Mouse (Mus musculus): ENCODE results near the gene Glrx. TPM values are rescaled to one million over a fixed set of nuclear protein-coding genes. Genes with fewer than 3 reads are reported as not detected.

Glrx gene
- total and polyA plus RNA-seq, 3 experiments = 36.6 to 48.5 (median 38.8) TPM

DNA sequence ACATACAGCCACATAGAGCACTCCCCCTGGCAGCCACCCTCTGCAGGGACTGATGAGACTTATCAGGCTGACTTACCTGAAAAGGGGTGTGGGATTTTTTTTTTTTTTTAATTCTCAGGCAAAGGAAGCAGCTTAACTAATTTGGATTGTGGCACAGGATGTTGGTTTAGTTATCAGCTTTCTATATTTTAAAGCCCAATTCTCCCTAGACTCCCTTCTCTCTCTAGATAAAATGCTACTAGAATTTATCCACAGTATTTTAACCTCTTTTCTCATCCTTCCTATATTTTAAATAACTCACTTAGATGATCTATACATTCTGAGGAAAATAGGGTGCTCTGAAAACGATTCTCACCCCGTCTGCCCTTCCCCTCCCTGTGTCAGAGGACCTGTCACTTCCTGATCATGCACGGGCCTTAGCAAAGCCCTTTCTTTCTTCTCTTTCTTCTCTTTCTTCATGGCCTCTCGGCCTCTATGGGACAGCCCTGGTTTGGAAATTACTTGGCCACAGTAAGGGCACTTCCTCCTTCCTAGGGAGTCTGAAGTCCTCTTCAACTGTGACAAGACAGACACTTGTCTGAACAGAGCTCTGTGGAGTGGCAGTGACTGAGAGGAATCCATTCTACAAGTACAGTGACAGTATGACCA is 6.0 kb downstream of the Glrx start:
- no peak for TF ChIP-seq POLR2A (IDR thresholded peaks at IDR 0.05; ENCODE audit: insufficient read depth, low read depth, low read length)
- TF ChIP-seq EP300 (IDR thresholded peaks at IDR 0.05; ENCODE audit: insufficient read depth, low read depth, low read length) = no peak
- no peak for TF ChIP-seq CTCF (IDR thresholded peaks at IDR 0.05)
- intact Hi-C loops (cut with DNase I) = no loop called here

DNA sequence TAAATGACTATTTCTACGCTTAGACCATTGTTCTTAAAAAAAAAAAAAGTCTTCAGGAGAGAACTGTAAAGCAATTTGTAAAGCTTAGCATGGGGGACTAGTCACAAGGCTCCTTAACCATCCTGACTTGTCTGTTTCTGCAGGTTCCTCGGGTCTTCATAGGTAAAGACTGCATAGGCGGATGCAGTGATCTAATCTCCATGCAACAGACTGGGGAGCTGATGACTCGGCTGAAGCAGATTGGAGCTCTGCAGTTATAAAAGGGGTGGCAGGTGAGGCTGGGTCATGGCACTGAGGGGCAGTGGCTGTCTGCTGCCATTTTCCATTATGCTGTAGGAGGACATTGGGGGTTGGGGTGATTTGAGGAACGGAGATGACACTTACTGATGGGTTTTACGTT is 7.4 kb downstream of the Glrx start:
- H3K4me3 ChIP-seq = no peak overlapping the region
- no peak for DNase-seq
- no peak overlapping the region for H3K27ac ChIP-seq
- 85% methylated on average over 6 of the region's 6 CpGs for whole genome bisulfite sequencing
- peaks cover 1% of the 10 kb centered on the region; the same call in 1 of the 2 replicates for H3K4me1 ChIP-seq (ENCODE audit: control insufficient read depth, insufficient read depth, low read length)
- H3K79me2 ChIP-seq (replicated peaks; ENCODE audit: control insufficient read depth, insufficient read depth, low read length) = no peaks in the 10 kb centered on the region
- no peak for TF ChIP-seq EP300 (IDR thresholded peaks at IDR 0.05; ENCODE audit: insufficient read depth, low read depth, low read length)
- no peak for TF ChIP-seq POLR2A (IDR thresholded peaks at IDR 0.05; ENCODE audit: insufficient read depth, low read depth, low read length)
- TF ChIP-seq CTCF (IDR thresholded peaks at IDR 0.05) = no peak
- no peaks in the 10 kb centered on the region; the same call in 1 of the 2 replicates for H3K36me3 ChIP-seq (ENCODE audit: control insufficient read depth, insufficient read depth, low read length)
- intact Hi-C loops (cut with DNase I) = no loop called here
- no peaks in the 10 kb centered on the region for H3K27me3 ChIP-seq (ENCODE audit: control insufficient read depth, insufficient read depth, low read length)
- H3K9ac ChIP-seq (ENCODE audit: low read depth, low read length) = no peak overlapping the region

More for the DNA sequence above, 6.0 kb downstream of the Glrx start:
- H3K36me3 ChIP-seq (ENCODE audit: control insufficient read depth, insufficient read depth, low read length) = no peaks in the 10 kb centered on the region; the same call in 1 of the 2 replicates
- H3K27me3 ChIP-seq (ENCODE audit: control insufficient read depth, insufficient read depth, low read length) = no peaks in the 10 kb centered on the region
- H3K9ac ChIP-seq (ENCODE audit: low read depth, low read length) = no peak overlapping the region
- no peak overlapping the region for H3K27ac ChIP-seq
- H3K79me2 ChIP-seq (replicated peaks; ENCODE audit: control insufficient read depth, insufficient read depth, low read length) = no peaks in the 10 kb centered on the region
- peaks cover 4% of the 10 kb centered on the region; the same call in 1 of the 2 replicates for H3K4me1 ChIP-seq (ENCODE audit: control insufficient read depth, insufficient read depth, low read length)
- no peak overlapping the region for H3K4me3 ChIP-seq
- no peak for DNase-seq
- WGBS = 35% methylated on average over 4 of the region's 4 CpGs

DNA sequence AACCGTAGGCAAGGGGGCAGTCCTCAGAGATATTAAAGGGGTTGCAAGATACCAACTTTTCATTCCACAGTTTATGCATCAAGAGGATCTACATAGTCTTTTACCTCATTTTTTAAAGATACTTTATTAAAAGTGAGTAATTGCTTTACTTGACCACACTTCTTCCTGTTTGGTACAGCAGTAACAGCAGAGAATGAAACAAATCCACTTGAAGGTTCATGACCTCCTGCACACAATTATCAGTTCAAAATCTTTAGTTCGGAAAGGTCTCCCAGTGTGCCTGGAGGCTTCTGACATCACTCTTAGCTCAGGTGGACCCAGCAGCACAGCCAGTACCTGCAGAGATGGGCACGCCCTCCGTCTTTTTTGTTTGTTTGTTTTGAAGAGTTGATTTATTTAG is 12.4 kb downstream of the Glrx start:
- no peak for TF ChIP-seq EP300 (IDR thresholded peaks at IDR 0.05; ENCODE audit: insufficient read depth, low read depth, low read length)
- no peak for TF ChIP-seq POLR2A (IDR thresholded peaks at IDR 0.05; ENCODE audit: insufficient read depth, low read depth, low read length)
- no peak for TF ChIP-seq CTCF (IDR thresholded peaks at IDR 0.05)
- H3K79me2 ChIP-seq (replicated peaks; ENCODE audit: control insufficient read depth, insufficient read depth, low read length) = no peaks in the 10 kb centered on the region
- H3K27ac ChIP-seq = no peak overlapping the region
- WGBS = 89% methylated on average over 4 of the region's 4 CpGs
- no peak overlapping the region for H3K4me3 ChIP-seq
- no peaks in the 10 kb centered on the region for H3K4me1 ChIP-seq (ENCODE audit: control insufficient read depth, insufficient read depth, low read length)
- no peak for DNase-seq
- intact Hi-C loops (cut with DNase I) = no loop called here
- H3K27me3 ChIP-seq (ENCODE audit: control insufficient read depth, insufficient read depth, low read length) = no peaks in the 10 kb centered on the region
- no peaks in the 10 kb centered on the region; the same call in 1 of the 2 replicates for H3K36me3 ChIP-seq (ENCODE audit: control insufficient read depth, insufficient read depth, low read length)
- H3K9ac ChIP-seq (ENCODE audit: low read depth, low read length) = no peak overlapping the region

DNA sequence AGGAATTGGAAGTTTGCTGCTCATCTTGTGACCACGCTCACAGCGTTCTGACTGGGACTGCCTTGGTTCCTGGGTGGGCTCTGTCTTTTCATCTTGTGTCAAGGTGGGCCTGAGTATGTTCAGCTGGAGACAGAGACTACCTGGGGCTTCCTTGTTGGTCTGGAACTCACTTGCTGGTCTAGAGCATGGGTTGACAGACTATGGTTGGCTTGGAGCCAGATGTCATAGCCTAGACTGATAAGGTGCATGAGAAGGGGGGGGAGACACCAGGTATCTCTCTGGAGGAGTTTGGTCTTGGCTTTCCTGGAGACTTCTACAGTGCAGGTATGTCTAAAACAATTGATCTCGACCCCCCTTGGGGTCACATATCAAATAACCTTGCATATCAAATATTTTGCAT is 13.4 kb downstream of the Glrx start:
- no peak overlapping the region for H3K27ac ChIP-seq
- no peaks in the 10 kb centered on the region for H3K27me3 ChIP-seq (ENCODE audit: control insufficient read depth, insufficient read depth, low read length)
- H3K4me1 ChIP-seq (ENCODE audit: control insufficient read depth, insufficient read depth, low read length) = no peaks in the 10 kb centered on the region
- no peaks in the 10 kb centered on the region for H3K79me2 ChIP-seq (replicated peaks; ENCODE audit: control insufficient read depth, insufficient read depth, low read length)
- intact Hi-C loops (cut with DNase I) = no loop called here
- DNase-seq = no peak
- WGBS = 91% methylated on average over 3 of the region's 3 CpGs
- H3K4me3 ChIP-seq = no peak overlapping the region
- TF ChIP-seq POLR2A (IDR thresholded peaks at IDR 0.05; ENCODE audit: insufficient read depth, low read depth, low read length) (no peak), CTCF (IDR thresholded peaks at IDR 0.05) (no peak), EP300 (IDR thresholded peaks at IDR 0.05; ENCODE audit: insufficient read depth, low read depth, low read length) (no peak)
- H3K9ac ChIP-seq (ENCODE audit: low read depth, low read length) = no peak overlapping the region
- H3K36me3 ChIP-seq (ENCODE audit: control insufficient read depth, insufficient read depth, low read length) = no peaks in the 10 kb centered on the region; the same call in 1 of the 2 replicates

DNA sequence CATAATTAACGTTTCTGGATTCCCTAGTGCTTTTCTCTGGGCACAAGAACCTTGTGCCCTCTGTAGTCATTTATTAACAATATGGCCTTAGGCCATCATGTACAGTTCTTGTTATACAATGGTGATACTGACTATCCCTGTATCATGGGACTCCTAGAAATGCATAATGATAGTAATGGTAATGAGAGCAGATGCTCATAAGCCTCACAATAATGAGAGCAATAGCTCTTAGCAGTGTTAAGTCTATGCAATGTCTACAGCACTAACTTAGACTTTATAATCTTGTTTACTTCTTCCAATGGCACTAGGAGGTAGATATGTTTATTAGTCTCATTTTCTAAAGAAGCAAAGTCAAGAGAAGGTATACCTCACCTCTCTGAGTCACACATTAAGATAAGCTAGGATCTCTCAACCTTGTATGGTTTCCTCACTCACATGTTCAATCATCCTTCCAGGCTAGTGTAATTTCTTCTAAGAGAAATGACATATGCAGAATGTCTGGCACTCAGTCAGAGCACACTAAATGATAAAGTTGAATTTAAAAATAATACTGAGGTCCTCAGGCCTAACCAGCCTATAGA is 19.7 kb downstream of the Glrx start:
- 63% methylated on average over 1 of the region's 1 CpGs for WGBS
- Histone ChIP-seq H3K79me2 (replicated peaks; ENCODE audit: control insufficient read depth, insufficient read depth, low read length) (no peaks in the 10 kb centered on the region), H3K27me3 (ENCODE audit: control insufficient read depth, insufficient read depth, low read length) (no peaks in the 10 kb centered on the region), H3K27ac (no peak overlapping the region), H3K9ac (ENCODE audit: low read depth, low read length) (no peak overlapping the region), H3K36me3 (ENCODE audit: control insufficient read depth, insufficient read depth, low read length) (no peaks in the 10 kb centered on the region), H3K4me1 (ENCODE audit: control insufficient read depth, insufficient read depth, low read length) (no peaks in the 10 kb centered on the region), H3K4me3 (no peak overlapping the region)
- TF ChIP-seq EP300 (IDR thresholded peaks at IDR 0.05; ENCODE audit: insufficient read depth, low read depth, low read length) (no peak), POLR2A (IDR thresholded peaks at IDR 0.05; ENCODE audit: insufficient read depth, low read depth, low read length) (no peak), CTCF (IDR thresholded peaks at IDR 0.05) (no peak)
- DNase-seq = no peak
- intact Hi-C loops (cut with DNase I) = no loop called here

DNA sequence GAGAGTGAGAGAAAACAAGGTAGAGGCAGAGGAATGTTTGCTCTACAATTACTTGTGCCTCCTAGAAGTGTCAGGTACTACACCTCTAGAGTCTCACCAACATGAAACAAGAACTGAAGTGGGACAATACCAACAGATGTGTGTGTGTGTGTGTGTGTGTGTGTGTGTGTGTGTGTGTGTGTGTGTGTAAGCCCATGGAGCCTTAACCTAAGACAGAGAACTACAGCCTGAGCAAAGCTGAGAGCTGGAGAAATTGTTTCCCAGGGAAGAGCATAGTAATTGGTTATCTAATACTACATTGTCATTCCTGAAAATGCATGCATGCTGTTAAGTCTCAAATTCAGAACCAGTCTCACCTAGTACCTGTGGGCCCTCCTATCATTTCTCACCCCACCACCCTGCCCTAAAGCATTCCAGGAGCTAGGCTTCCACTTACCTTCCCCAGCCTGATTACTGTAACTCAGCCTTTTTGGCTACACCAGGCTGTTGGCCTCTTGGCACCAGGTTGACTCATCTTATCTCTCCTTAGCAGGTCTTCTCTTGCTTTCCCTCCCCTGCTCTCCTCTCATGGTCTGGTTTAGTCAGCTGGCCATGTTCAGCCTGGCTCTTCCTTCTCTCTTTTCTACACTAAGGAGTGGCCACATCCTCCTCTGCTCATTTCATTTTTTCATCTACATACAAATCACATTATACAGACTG is 26.0 kb downstream of the Glrx start:
- H3K79me2 ChIP-seq (replicated peaks; ENCODE audit: control insufficient read depth, insufficient read depth, low read length) = no peaks in the 10 kb centered on the region
- TF ChIP-seq POLR2A (IDR thresholded peaks at IDR 0.05; ENCODE audit: insufficient read depth, low read depth, low read length) (no peak), EP300 (IDR thresholded peaks at IDR 0.05; ENCODE audit: insufficient read depth, low read depth, low read length) (no peak), CTCF (IDR thresholded peaks at IDR 0.05) (no peak)
- H3K27me3 ChIP-seq (ENCODE audit: control insufficient read depth, insufficient read depth, low read length) = no peaks in the 10 kb centered on the region
- no peak overlapping the region for H3K4me3 ChIP-seq
- no peaks in the 10 kb centered on the region for H3K36me3 ChIP-seq (ENCODE audit: control insufficient read depth, insufficient read depth, low read length)
- no peak for DNase-seq
- intact Hi-C loops (cut with DNase I) = no loop called here
- H3K27ac ChIP-seq = no peak overlapping the region
- H3K4me1 ChIP-seq (ENCODE audit: control insufficient read depth, insufficient read depth, low read length) = no peaks in the 10 kb centered on the region
- no peak overlapping the region for H3K9ac ChIP-seq (ENCODE audit: low read depth, low read length)

Measured in heart, adult 2 months (tissue).